Comparison of ENCODE assay signal across 8 mouse cellular contexts in genomic region chr13:38037044-38037687, GRCm38 (mm10). TPM values are rescaled to one million over a fixed set of nuclear protein-coding genes. Genes with fewer than 3 reads are reported as not detected.
DNase-seq lines count a peak whose midpoint lies in the region; ATAC-seq lines count a peak whose summit lies in the region.

Gene Cage1 (minus strand): TSS chr13:38037069.

- WGBS in hindbrain, embryonic 14.5 days = under 1% methylated on average over 47 of the region's 47 CpGs

- H3K27me3 ChIP-seq in hindbrain, embryonic 14.5 days (ENCODE audit: control insufficient read depth, insufficient read depth, low read length) = no peaks in the 10 kb centered on the region

- H3K4me1 ChIP-seq in hindbrain, embryonic 14.5 days (replicated peaks; ENCODE audit: control insufficient read depth, insufficient read depth, low read length) = peaks cover 21% of the 10 kb centered on the region

- DNase-seq in R1 (ENCODE audit: low read depth, low spot score) = peak; percentile 99
- DNase-seq in cerebellum, postnatal 25 days = peak; percentile 98 to 99
- DNase-seq in frontal cortex, postnatal 25 days (ENCODE audit: low spot score in 2 of 2) = peak; percentile 96 to 97
- DNase-seq in hindbrain, embryonic 14.5 days (ENCODE audit: low spot score) = peak; percentile 99
- peak; percentile 97 to 98 for DNase-seq in layer of hippocampus, postnatal 36 days
- peak; percentile 98 for DNase-seq in lung, postnatal 36 days
- DNase-seq in retina, postnatal 1 day = peak; percentile 99
- DNase-seq in urinary bladder, adult 18-20 months (ENCODE audit: low spot score in 2 of 2) = peak; percentile 96 to 98

- H3K36me3 ChIP-seq in hindbrain, embryonic 14.5 days (replicated peaks; ENCODE audit: control insufficient read depth, insufficient read depth) = peaks cover 27% of the 10 kb centered on the region

- peak within 1 kb of the TSS; percentile 91 for H3K4me2 ChIP-seq in hindbrain, embryonic 14.5 days (replicated peaks)

- H3K27ac ChIP-seq in hindbrain, embryonic 14.5 days = peak within 1 kb of the TSS; percentile 84

- no peaks in the 10 kb centered on the region for H3K9me3 ChIP-seq in hindbrain, embryonic 14.5 days (ENCODE audit: control insufficient read depth, low read length)

- H3K9ac ChIP-seq in hindbrain, embryonic 14.5 days = peak within 1 kb of the TSS; percentile 81

- H3K4me3 ChIP-seq in hindbrain, embryonic 14.5 days (replicated peaks; ENCODE audit: low read length) = peak within 1 kb of the TSS; percentile 72

- peak; percentile 95 for ATAC-seq in hindbrain, embryonic 14.5 days (ENCODE audit: low FRiP score)

RNA-seq across cellular contexts. Expression of gene Cage1, which starts in this region (rescaled TPM):
- polyA plus RNA-seq in hindbrain, embryonic 14.5 days (2014; fragmentation: Nextera tagmentation; extraction: Ambion mirVana) = 2.4 and 3.4 TPM in 2 replicates
- 1 to 10 TPM; 4.8 to 5.2 TPM for total RNA-seq in layer of hippocampus, postnatal 36 days (2021)

Comparison
In these comparisons a context has a peak if more than half of its experiments do, and no peak if none do; other contexts are left out.
1. Peak in every context shown above with its lines: DNase-seq, ATAC-seq, H3K4me3 ChIP-seq and H3K27ac ChIP-seq.